Mouse (Mus musculus): Measurements from ENCODE around the gene Cbln3.

Gene Cbln3

DNA sequence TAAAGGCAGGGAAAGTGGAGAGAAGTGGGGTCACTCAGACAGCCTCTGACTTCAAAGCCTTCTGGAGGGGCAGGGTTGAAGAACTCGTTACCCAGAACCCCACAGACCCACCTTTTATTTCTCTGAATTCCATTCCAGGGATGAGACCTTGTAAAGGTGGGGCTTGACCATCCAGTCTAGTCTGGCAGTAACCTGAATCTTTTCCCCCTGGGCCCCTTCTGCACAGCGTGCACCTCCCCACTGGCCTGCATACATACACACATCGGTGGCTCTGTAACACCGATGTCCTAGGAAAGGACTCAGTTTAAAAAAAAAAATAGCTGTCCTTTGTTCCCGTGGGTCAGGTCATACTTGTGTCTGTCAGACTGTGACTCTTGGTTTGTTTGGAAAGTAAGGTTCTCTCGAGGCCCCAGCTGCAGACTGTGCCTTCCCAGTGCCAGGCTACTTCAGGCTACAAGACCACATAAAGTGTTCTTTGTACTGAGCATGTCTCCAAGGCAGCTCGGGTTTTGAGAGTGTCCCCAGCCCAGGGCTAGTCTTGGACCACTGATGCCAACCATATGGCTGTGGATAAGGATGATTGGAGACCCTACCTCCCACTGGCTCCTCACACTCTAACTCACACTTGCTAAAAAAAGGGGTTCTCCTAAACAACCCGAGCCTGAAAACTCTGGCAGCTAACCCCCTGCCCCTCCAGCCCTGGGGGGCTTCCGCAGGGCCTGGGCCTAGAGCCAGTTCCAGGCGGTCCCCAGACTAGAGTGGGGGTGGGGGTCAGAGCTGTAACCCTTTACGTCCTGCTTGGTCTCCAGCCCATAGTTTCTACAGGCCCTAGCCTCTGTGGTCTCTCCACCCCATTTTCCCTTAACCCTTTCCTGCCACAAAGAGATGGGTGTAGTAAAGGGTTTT, 31.3 kb downstream of the Cbln3 start:
- no peak for DNase-seq (ENCODE audit: low read depth in 2 of 2, low spot score in 2 of 2)

DNA sequence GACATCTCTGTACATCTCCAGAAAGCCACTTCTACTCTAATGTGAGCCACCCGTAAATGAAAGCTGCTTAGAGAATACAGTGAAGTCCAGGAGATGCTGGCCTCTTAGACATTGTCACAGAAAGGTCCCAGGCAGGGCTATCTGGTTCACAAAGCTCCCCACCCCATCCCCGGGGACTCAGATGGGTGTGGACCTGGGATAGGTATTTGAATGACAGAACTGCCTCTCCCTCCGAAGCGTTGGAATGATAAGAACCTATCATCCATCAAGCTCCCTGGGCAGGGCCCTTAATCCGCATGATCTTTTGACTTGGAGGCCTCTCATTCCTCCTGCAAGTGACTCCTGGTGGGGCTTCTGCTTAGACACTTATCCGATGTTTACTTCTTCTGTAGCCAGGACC, 33.3 kb downstream of the Cbln3 start:
- no peak for DNase-seq (ENCODE audit: low read depth in 2 of 2, low spot score in 2 of 2)

DNA sequence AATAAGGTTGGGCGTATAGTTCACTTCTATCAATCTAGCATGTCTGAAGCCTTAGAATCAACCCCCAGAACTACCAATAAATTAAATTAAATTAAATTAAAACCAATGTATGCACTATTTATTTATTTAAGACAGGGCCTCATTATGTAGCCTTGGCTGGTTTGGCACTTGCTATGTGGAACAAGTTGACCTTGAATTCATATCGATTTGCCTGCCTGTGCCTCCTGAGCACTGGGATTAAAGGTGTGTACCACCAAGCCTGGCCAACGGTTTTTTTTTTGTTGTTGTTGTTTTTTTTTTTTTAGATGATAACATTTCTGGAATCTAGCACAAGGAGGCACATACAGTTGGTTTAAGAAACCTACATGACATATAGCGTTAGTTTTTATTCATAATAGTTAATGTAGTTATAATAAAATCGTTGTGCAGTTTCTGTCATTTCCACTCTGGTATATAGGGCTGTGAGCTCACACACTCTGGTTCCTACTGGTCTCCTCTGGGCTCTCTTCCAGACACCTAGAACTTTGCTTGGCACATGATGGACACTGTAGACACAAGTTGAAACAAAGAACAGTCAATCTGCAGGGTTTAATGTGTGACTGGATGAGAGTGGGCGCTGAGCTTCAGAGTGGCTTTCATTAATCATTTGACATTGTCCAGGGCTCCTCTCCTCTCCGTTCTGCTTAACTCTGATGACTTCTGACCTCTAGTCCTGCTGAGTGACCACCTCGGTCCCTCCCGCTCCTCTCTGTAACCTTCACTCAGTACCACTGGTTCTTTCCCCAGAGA, 38.5 kb downstream of the Cbln3 start:
- DNase-seq (ENCODE audit: low read depth in 2 of 2, low spot score in 2 of 2): no peak

DNA sequence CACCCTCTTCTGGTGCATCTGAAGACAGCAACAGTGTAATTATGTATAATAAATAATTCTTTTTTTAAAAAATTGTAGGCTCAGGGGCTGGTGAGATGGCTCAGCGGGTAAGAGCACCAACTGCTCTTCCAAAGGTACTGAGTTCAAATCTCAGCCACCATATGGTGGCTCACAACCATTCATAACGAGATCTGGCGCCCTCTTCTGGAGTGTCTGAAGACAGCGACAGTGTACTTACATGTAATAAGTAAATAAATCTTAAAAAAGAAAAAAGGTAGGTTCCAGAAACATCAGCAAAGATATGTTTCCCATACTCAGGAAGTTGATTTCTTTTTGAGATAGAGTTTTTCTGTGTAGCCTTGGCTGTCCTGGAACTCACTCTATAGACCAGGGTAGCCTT, 41.4 kb downstream of the Cbln3 start:
- DNase-seq (ENCODE audit: low read depth in 2 of 2, low spot score in 2 of 2): no peak

DNA sequence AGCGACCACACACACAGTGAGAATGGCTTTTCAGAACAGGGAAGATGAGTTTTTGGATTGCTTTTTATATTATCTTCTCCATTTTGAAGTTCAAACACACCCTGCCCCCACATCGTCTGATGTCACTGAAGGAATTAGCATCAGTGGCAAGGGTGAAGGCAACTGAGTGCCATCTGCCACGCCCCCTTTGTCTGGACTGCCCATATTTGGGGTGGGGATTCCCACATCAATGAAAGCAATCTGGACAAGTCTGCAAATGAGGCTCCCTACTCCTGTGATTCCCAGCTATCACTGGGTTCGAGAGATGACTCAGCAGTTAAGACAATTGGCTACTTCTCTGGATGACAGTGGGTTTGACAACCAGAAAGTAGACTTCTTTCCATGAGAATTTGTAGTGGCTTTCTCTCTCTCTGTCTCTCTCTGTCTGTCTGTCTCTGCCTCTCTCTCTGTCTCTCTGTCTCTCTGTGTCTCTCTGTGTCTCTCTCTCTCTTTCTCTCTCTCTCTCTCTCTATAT, 43.3 kb downstream of the Cbln3 start:
- no peak for DNase-seq (ENCODE audit: low read depth in 2 of 2, low spot score in 2 of 2)

DNA sequence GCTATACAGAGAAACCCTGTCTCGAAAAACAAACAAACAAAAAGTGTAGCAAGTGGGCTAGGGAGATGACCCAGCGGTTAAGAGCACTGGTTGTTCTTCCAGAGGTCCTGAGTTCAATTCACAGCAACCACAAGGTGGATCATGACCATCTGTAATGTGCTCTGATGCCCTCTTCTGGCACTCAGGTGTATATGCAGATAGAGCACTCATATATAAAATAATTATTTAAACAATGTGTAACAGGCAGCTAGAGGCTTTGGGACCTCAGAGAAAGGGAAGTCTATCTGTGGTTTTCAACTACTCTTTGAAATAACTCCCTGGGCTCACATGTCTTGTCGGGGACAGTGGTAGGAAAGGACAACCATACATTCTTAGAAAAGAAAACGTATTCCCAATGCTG, 45.5 kb downstream of the Cbln3 start:
- no peak for DNase-seq (ENCODE audit: low read depth in 2 of 2, low spot score in 2 of 2)

DNA sequence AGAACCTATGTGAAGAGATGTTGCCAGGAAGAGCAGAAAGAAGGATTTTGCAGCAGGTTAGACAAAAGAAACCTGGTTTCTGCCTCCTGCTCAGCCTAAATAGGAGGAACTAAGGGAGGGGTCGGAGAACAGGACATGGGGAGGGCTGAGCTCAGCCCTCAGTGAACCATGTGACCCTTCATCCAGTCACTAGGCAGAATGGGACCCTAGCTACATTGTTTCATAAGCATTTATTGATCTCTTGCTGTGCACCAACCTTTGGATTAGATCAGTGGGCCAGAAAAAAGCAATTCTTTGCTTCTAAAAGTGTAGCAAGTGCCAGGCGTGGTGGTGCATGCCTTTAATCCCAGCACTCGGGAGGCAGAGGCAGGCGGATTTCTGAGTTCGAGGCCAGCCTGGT, 45.9 kb downstream of the Cbln3 start:
- no peak for DNase-seq (ENCODE audit: low read depth in 2 of 2, low spot score in 2 of 2)

DNA sequence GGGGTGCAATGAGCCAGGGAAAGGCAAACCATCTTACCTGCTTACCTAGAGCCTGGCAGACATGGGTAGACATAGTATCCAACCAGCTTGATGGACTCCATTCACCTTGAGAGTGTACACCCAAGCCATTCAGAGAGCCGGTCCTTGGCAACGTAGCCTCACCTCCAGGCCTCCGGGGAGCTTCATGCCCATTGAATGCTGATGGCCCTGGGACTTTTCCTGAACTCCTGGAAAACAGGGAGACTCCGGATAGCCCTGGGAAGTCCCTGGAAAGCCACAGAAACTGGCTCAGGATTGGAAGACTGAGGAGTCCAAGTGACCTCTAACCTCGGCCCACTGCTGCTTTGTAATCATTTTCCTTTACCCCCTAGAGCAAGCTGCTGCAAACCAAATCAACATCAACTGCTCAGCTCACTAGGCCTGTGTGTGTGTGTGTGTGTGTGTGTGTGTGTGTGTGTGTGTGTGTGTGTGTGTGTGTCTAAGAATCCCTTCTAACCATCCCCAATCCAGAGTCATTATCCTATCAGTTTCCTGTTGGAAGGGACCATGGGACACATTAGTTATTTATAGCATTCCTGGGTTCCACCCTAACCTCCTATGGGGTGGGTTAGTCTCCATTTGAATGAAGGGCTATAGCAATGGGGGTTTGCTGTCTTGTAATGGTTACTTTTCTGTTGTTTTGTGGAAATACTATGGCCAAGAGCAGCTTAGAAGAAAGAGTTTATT, 49.2 kb downstream of the Cbln3 start:
- no peak for DNase-seq (ENCODE audit: low read depth in 2 of 2, low spot score in 2 of 2)

DNA sequence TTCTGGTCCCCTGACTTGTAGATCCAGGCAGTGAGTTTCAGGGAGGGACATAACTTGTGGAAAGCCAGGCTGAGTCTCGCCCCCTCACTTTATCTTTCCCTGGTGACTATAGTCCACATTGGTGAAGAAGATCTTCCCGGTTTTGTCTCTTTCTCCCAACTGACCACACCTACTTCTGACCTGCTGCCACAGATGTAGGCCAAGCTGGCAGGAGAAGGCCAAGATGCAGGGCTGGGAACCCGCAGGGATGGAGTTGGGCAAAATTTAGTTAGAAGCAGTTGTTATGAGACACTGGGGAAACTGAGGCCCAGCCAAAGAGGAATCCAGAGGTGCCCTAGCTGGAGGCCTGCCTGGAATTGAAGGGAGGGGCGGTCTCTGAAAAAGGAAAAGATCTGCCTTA, 51.1 kb downstream of the Cbln3 start:
- no peak for DNase-seq (ENCODE audit: low read depth in 2 of 2, low spot score in 2 of 2)

DNA sequence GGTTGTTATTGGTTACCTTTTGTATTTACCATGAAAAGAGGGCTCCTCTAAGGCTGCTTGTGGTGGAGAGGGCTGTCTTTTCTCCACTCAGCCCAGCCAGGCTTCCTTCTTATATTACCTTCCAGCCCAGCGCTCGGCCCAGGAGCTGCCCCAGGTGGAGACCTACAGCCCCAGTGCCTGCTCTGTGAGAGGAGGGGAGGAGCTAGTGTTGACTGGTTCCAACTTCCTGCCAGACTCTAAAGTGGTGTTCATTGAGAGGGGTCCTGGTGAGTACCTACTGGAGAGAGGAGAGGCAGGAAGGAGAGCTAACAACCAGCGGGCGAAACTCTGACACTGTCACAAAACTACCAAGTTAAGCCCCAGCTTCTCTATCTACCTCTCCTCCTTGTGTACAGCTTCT, 53.9 kb downstream of the Cbln3 start:
- DNase-seq (ENCODE audit: low read depth in 2 of 2, low spot score in 2 of 2): no peak

DNA sequence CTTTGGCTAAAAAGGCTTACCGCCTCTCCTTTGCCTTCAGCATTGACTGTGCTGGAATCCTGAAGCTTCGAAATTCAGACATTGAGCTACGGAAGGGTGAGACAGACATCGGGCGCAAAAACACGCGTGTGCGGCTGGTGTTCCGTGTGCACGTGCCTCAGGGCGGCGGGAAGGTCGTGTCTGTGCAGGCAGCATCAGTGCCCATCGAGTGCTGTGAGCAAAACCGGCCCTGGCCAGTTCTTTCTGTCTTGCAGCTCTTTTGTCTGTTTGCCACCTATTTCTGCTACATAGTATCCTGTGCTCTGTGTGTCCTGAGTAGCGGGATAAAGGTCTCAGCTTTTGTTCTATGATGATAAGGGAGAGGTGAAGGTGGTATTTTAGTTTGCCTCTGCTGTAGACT, 54.3 kb downstream of the Cbln3 start:
- DNase-seq (ENCODE audit: low read depth in 2 of 2, low spot score in 2 of 2): no peak

All from CD8-positive naive resting alpha-beta T cell, adult 2 months (primary cell).